Mouse (Mus musculus): ENCODE measurements around the gene Ezh1. TPM values are rescaled to one million over a fixed set of nuclear protein-coding genes. Genes with fewer than 3 reads are reported as not detected.

The Ezh1 gene
- total RNA-seq, 1 experiment from 2014 or later = 110 TPM

DNA sequence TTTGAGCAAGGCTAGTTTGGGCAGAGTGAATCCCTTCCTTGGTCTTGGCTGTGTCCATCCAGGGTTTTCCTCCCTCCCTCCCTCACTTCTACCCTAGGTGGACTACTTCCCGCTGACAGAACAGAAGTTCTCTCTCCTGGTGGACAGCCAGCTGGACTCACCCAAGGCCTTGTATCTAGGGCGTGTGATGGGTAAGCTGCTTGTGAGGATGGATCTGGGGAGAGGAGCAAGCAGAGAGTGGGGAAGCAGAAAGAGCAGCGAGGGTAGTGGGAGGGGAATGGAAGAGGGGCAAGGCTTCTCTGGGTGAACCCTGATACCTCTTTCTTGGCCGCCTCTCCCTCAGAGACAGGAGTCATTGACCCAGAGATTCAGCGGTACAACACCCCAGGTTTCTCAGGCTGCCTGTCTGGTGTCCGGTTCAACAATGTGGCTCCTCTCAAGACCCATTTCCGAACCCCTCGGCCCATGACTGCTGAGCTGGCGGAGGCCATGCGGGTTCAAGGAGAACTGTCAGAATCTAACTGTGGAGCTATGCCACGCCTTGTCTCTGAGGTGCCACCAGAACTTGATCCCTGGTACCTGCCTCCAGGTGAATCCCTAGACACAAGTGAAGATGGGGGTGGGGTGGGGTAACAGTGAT is 38.0 kb downstream of the Ezh1 start:
- no peak for ATAC-seq (ENCODE audit: extremely low read depth, insufficient number of reproducible peaks, low FRiP score, poor library complexity, severe bottlenecking)

DNA sequence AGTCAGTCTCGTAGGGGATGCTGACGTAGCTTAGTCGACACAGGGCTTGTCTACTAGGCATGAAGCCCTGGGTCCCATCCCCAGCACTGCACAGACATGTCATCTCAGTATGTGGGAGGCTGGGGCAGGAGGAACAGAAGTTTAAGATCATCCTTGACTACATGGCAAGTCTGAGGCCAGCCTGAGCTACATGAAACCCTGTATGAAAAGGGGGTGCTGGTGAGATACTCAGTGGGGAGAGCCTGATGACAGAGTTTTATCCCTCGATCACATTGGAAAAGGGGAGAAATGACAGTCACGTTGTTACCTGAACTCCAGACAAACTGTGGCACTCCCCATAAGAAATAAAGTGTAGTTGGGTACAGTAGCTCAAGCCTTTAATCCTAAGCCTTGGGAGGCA is 38.7 kb downstream of the Ezh1 start:
- no peak for ATAC-seq (ENCODE audit: extremely low read depth, insufficient number of reproducible peaks, low FRiP score, poor library complexity, severe bottlenecking)

DNA sequence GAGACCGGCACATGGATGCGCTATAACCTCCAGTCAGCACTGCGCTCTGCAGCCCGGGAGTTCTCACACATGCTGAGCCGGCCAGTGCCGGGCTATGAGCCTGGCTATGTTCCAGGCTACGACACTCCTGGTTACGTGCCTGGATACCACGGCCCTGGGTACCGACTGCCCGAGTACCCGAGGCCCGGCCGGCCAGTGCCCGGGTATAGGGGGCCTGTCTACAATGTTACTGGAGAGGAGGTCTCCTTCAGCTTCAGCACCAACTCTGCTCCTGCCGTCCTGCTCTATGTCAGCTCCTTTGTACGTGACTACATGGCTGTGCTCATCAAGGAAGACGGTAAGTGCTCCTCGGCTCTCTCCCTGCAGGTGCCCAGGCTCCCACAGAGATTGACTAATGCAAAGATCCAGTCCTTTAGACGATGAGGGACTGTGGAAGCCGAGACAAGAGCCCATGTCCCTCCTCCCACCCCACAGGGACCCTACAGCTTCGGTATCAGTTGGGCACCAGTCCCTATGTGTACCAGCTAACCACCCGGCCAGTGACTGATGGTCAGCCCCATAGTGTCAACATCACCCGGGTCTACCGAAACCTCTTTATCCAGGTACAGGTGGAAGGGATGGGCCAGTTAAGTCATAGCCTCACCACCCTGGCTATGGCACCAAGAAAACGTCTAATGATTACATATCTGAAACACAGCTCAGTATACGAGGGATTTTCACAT is 39.6 kb downstream of the Ezh1 start:
- ATAC-seq (ENCODE audit: extremely low read depth, insufficient number of reproducible peaks, low FRiP score, poor library complexity, severe bottlenecking) = no peak

DNA sequence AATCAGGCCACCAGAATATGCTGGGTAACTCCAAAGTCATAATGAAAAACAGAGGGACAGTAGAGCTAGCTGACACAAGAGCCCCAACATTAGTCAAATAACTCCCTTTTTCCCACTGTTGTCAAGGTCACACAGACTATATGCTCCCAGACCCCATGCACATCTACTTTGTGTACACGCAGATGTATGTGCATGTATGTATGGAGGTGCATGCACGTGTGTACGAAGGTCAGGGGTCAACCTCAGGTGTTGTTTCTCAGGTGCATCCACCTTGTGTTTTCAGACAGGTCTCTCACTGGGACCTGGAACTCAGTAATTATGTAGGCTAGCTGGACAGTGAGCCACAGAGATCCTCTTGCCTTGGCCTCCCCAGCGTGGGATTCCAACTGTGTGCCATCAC is 40.8 kb downstream of the Ezh1 start:
- no peak for ATAC-seq (ENCODE audit: extremely low read depth, insufficient number of reproducible peaks, low FRiP score, poor library complexity, severe bottlenecking)

DNA sequence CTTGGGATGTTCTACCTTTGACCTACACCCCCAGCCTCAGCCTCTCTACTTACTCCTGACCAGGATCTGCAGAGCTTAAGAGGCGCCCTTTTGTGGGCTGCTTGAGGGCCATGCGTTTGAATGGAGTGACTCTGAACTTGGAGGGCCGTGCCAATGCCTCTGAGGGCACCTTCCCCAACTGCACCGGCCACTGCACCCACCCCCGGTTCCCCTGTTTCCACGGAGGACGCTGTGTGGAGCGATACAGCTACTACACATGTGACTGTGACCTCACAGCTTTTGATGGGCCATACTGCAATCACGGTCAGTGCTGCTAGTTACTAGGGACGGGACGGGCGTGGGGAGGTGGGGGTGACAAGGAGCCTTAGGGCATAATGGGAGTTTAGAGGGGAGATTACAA is 41.3 kb downstream of the Ezh1 start:
- no peak for ATAC-seq (ENCODE audit: extremely low read depth, insufficient number of reproducible peaks, low FRiP score, poor library complexity, severe bottlenecking)

DNA sequence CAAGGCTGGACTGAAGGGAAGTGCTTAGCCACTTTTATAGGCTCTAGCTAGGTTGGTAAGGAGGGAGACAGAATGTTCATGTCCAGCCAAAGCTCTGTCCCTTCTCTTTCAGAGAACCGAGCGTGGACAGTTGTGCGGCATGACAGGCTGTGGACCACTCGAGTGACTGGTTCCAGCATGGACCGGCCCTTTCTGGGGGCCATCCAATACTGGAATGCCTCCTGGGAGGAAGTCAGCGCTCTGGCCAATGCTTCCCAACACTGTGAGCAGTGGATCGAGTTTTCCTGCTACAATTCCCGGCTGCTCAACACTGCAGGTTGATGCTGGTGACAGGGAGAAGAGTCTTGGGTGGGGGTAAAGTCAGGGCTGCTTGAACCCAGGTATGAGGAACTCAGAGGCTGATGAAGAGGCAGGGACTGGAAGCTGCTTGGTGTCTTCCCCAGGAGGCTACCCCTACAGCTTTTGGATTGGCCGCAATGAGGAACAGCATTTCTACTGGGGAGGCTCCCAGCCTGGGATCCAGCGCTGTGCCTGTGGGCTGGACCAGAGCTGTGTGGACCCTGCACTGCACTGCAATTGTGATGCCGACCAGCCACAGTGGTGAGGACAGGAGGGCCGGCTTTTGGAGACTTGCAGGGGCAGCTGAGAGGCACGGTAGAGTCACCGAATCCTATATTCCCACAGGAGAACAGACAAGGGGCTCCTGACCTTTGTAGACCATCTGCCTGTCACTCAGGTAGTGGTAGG is 43.3 kb downstream of the Ezh1 start:
- no peak for ATAC-seq (ENCODE audit: extremely low read depth, insufficient number of reproducible peaks, low FRiP score, poor library complexity, severe bottlenecking)

DNA sequence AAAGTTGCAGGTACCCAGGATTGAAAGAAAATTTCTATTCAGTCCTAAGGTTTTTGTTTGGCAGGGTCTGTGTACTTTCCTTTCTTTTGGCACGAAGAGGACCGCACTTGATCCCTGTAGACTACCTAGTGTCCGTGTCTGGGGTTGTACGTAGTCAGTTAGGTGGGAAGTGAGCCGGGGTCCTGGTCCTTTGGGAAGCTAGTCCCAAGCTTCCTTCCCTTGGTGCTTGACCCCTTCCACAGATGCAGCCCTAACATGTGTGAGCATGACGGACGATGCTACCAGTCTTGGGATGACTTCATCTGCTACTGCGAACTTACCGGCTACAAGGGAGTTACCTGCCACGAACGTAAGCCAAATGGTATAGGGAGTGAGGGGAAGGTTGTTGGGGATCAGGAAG is 44.3 kb downstream of the Ezh1 start:
- ATAC-seq (ENCODE audit: extremely low read depth, insufficient number of reproducible peaks, low FRiP score, poor library complexity, severe bottlenecking) = no peak

DNA sequence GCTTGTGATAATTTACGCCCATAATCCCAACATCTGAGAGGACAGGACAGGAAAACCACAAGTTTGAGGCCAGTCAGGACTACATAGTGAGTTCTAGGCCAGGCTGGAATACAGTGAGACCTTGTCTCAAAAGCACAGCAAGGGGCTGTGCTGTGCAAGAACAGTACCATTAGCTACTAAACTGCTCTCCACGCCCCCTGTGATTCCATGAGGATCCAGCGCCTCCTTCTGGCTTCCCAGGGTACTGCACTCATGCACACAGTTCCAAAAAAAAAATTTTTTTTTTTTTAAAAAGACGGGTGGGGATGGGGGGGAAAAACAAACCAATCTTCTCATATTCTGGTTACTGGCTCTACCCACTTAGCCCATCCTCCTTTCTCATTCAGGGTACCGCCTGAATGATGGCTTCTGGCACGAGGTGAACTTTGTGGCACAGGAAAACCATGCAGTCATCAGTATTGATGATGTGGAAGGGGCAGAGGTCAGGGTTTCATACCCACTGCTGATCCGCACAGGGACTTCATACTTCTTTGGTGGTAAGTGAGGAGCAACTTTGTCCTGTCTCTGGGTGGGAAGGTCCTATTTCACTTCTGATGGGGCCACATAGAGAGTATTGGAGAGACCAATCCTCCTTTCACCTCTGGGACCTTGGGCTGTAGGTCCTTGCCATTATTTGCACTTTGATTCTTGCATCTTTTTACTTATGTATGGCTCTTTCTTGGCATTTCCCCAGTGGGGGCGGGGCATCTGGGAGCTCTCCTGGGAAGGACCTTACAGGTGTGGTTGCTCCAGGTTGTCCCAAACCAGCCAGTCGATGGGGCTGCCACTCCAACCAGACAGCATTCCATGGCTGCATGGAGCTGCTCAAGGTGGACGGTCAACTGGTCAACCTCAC is 45.2 kb downstream of the Ezh1 start:
- ATAC-seq (ENCODE audit: extremely low read depth, insufficient number of reproducible peaks, low FRiP score, poor library complexity, severe bottlenecking) = no peak

DNA sequence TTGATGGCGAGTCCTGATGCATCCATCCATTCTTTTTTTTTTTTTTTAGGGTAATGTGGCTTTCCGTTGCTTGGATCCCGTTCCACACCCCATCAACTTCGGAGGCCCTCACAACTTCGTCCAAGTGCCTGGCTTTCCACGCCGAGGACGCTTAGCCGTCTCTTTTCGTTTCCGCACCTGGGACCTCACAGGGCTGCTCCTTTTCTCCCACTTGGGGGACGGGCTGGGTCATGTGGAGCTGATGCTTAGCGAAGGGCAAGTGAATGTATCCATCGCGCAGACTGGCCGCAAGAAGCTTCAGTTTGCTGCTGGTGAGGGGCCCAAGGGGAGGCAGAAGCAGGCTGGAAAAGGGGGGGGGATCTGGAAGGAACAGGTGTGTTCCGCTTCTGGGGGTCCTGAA is 46.0 kb downstream of the Ezh1 start:
- no peak for ATAC-seq (ENCODE audit: extremely low read depth, insufficient number of reproducible peaks, low FRiP score, poor library complexity, severe bottlenecking)

DNA sequence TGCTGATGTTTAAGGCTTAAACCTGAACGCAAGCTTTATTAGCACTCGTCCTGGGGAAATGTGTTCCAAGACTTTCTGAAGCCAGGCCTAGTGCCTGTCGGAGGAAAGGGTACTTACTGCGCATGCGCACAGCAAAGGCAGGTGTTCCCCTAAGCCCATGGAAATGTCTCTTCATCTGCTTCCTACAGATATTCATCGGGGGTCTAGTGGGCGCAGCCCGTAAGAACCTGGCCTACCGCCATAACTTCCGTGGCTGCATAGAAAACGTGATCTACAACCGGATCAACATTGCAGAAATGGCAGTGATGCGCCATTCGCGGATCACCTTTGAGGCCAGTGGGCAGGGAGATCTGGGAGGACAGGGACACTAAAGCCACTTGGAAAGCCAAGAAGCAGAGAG is 47.0 kb downstream of the Ezh1 start:
- ATAC-seq (ENCODE audit: extremely low read depth, insufficient number of reproducible peaks, low FRiP score, poor library complexity, severe bottlenecking) = no peak

DNA sequence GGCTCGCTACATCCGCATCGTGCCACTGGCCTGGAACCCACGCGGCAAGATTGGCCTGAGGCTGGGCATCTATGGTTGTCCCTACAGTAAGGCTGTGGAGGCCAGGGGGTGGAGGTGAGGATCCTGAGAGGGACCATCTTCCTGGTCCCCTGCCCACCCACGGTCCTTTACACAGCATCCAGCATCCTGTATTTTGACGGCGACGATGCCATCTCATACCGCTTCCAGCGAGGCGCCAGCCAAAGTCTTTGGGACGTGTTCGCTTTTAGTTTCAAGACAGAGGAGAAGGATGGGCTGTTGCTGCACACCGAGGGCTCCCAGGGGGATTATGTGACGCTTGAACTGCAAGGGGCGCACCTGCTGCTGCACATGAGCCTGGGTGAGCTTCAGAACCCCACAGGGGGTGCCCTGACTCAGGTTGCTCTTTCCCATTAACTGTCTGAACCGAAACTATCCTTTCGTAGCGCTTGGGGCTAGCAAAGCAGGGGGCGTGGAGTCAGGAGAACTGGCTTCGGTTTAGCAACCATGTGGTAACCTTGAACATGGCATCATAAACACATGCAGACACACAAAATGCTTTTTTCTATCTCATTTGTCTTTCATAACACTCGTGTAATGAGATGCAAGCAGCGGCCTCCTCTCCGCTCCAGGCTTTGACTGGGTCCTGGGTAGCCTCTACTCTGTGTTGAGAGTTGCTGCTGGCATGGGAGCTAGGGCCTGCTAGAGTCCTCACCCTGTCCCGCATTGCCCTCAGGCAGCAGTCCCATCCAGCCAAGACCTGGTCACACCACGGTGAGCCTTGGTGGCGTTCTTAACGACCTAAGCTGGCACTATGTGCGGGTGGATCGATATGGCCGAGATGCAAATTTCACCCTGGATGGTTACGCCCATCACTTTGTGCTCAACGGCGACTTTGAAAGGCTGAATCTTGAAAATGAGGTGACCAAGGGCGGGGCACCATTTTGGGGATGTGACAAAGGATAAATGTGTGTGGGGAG is 47.9 kb downstream of the Ezh1 start:
- ATAC-seq (ENCODE audit: extremely low read depth, insufficient number of reproducible peaks, low FRiP score, poor library complexity, severe bottlenecking) = no peak

DNA sequence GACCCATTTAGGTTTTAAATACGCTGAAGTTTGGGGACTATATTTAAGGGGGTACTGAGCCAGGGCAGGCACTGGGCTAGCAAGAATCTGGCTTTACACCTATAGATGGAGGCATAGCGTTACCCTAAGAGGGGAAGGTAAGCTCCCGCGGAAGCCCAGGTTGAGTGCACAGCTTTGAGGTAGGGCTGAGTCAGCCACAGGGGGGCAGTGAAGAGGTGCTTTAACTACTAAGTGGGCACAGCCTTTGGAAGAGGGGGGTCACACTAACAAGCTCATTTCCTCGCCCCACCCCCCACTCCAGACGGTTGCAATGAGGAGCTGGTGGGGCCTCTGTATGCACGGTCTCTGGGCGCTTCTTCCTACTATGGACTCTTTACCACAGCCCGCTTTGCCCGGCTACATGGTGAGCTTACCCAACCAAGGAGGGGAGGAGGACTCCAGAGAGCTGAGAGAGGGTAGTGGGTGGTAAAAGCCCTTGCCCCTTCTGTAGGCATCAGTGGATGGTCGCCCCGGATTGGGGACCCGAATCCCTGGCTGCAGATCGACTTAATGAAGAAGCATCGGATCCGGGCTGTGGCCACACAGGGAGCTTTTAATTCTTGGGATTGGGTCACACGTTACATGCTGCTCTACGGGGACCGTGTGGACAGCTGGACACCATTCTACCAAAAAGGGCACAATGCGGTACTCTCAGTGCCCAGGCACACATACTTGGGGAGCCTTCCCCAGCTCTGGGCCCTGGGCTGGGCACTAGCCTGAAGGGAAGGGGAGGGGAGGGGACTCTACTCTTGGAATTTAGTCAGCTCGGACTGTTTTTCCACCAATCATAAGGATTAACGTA is 49.1 kb downstream of the Ezh1 start:
- peak; percentile 53 for ATAC-seq (ENCODE audit: extremely low read depth, insufficient number of reproducible peaks, low FRiP score, poor library complexity, severe bottlenecking)

DNA sequence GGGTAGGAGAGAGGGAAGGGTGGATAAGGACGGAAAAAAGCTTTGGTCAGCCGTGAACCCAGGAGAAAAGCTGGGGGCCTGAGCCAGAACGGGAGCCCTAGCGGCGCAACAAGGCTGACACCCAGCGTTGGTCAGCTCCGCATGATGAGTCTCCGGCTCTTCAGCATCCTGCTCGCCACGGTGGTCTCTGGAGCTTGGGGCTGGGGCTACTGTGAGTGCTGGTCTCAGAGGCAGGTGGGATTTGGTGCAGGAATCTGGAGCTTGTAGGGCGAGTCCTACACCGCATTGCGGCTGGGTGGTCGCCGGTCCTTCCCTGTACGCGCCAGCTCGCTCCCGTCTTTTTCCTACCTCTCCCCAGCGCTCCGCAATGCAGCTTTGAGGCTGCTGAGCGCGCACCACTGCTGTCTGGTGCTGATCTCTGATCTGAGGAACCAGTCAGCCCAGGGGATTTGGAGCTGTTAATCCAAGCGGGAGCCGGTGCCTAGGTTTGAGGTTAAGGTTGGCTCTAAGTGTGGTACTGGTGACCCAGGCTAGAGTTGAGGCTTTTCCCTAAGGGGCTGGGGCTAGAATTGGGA is 50.1 kb downstream of the Ezh1 start:
- ATAC-seq (ENCODE audit: extremely low read depth, insufficient number of reproducible peaks, low FRiP score, poor library complexity, severe bottlenecking) = no peak

DNA sequence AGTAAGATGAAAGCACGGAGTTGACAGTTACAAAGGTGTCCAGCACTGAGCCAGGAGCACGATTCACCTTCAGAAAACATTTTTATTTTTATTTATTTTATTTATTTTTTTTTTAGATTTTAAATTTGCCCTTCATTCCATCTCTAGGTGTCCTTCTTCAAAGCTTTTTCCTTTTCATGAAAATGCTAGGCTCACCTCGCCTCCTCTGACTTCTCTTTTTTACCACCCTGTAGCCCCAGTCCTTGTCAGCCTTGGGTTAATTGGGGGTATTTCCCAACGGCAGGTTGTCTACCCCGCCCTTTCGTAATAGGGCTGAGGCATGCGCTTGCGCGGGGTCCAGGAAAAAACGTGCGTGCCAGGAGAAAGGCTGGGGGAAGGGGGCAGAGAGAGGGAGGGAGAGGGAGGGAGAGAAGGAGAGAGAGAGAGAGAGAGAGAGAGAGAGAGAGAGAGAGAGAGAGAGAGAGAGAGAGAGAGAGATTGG is 50.6 kb downstream of the Ezh1 start:
- no peak for ATAC-seq (ENCODE audit: extremely low read depth, insufficient number of reproducible peaks, low FRiP score, poor library complexity, severe bottlenecking)

DNA sequence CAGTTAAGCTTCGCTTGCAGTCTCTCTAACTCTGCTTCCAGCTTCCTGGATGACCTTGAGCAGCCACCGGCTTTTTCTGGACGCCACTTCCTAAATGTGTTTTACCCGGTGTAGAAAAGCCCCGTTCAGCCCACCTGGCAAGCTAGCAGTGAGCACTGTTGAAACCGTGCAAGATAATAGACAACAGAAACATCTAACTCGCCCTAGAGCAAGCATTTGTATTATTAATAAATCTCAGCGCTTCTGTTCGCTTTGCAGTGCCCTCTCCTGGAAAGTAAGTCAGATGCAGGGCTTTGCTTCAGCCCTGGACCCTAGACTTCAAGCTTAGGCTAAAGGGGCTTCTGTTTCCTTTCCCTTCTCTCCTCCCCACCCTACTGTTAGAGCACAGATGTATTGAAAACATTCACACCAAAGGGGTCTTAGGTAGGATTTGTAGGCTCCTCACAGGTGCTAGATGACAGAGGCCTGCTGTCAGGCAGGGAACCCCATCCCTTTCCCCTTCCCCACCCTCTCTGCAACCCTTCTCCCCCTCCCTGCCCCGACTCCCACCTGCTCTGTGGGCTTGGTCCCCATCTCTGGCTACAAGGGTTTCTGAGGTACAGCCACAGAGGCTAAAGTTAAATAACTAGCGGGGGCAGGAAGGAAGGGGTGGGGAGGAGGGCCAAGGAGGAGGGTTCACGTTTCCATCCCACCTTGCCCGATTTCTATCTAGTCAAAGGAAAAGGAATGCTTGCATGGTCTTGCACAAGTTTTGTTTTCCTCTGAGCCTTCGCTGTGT is 51.2 kb downstream of the Ezh1 start, which contains the start of gene Ccr10:
TSS of gene Ccr10 (minus strand) at position 593 of the 778 bp plus-strand sequence.
- no peak for ATAC-seq (ENCODE audit: extremely low read depth, insufficient number of reproducible peaks, low FRiP score, poor library complexity, severe bottlenecking)

DNA sequence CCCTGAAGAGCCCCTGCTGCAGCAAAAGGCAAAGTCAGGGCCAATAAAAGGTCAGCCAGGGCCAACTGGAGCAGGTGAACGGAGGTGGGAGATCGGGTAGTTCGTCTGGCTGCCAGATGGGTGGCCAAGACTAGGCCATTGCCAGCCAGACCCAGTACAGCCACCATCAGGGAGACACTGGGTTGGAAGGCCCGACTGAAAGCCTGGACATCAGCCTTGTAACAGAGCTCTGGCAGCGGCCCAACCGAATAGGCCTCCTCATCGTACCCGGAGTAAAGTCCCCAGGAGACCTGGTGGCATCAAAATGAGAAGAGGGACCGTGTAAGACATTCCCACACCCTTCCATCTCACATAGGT is 51.9 kb downstream of the Ezh1 start:
- no peak for ATAC-seq (ENCODE audit: extremely low read depth, insufficient number of reproducible peaks, low FRiP score, poor library complexity, severe bottlenecking)

Data from neutrophil, adult 5-6 weeks (primary cell).